Mouse (Mus musculus): ENCODE measurements around the gene Vmn2r87.
"Not testable (repeated sequence)": the region's sequence is repeated elsewhere in the genome, so short reads cannot be mapped to it uniquely, and the experiment has no call there.

DNA sequence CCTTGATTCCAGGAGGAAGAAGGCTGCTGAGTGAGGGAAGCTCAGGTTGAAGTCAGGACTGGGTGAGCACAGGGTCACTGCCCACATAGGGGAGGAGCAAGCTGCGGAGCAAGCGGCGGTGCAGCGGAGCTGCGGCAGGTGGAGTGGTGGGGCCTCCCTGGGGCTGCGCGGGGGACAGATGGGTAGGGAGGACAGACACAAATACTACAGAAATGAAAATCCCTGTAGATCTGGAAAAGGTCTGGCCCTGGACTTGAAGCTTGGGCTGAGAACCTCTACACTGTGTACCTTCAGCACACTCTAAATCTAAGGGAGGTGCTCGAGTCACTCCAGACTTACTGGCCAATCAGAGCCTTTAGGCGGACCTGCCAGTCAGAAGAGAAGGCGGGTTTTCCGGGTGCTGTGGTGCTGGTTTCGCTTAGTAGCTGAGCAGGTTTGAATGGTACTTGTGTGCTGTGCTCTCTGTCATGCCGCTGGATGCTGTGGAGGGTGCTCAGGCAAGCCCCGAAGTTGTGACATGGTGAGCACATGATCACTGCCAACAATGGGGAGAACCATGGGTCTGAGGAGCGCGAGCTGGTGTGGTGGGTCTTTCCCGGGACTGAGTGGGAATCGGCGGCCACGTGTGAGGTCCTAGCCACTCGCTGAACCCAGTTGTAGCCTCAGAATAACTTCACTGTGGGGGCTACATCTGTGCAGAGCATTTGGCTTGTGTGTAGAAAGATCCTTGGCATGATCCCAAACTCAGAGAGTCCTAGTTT, 44.9 kb upstream of the Vmn2r87 start:
- TF ChIP-seq GATA1 (IDR thresholded peaks at IDR 0.05; ENCODE audit: borderline replicate concordance, low read length); FLI1 (IDR thresholded peaks at IDR 0.05; ENCODE audit: low read length): not testable (repeated sequence)

Data from megakaryocyte, embryonic 14.5 days (primary cell).